Mouse (Mus musculus) heart, embryonic 12.5 days (tissue): Measurements from ENCODE around the gene Igfbpl1. TPM values are rescaled to one million over a fixed set of nuclear protein-coding genes. Genes with fewer than 3 reads are reported as not detected.

Experiments used
- ATAC-seq: fragments of 200-750 bp; cut with Nextera tagmentation; 2 replicates; pipeline ENCODE4 v1.8.0; 2017; ENCODE audit warnings: moderate TSS enrichment, moderate library complexity; ENCODE audit not compliant: insufficient number of reproducible peaks, low FRiP score
- H3K27ac ChIP-seq: fragments of 300-500 bp; sonication (generic); 2 replicates; pipeline ENCODE4 v1.5.1; 2016; ENCODE audit warnings: mild to moderate bottlenecking, moderate library complexity; ENCODE audit not compliant: poor library complexity, severe bottlenecking
- H3K27me3 ChIP-seq: fragments of 300-500 bp; sonication (generic); replicated peaks from 2 replicates; pipeline ENCODE4 v1.6.1; 2016; ENCODE audit warnings: mild to moderate bottlenecking, moderate library complexity
- H3K36me3 ChIP-seq: fragments of 300-500 bp; sonication (generic); 2 replicates; pipeline ENCODE4 v1.6.1; 2016; ENCODE audit warnings: mild to moderate bottlenecking, moderate library complexity
- H3K4me1 ChIP-seq: fragments of 300-500 bp; sonication (generic); replicated peaks from 2 replicates; pipeline ENCODE4 v1.6.1; 2016; ENCODE audit warnings: mild to moderate bottlenecking
- H3K4me2 ChIP-seq: fragments of 300-500 bp; sonication (generic); 2 replicates; pipeline ENCODE4 v1.6.1; 2016; ENCODE audit warnings: mild to moderate bottlenecking, moderate library complexity
- H3K4me3 ChIP-seq: fragments of 300-500 bp; sonication (generic); 2 replicates; pipeline ENCODE4 v1.5.1; 2016; ENCODE audit warnings: mild to moderate bottlenecking
- H3K9ac ChIP-seq: fragments of 300-500 bp; sonication (generic); 2 replicates; pipeline ENCODE4 v1.6.1; 2016; ENCODE audit warnings: mild to moderate bottlenecking, moderate library complexity
- H3K9me3 ChIP-seq: fragments of 300-500 bp; sonication (generic); replicated peaks from 2 replicates; pipeline ENCODE4 v1.6.1; 2016; ENCODE audit warnings: mild to moderate bottlenecking, moderate library complexity
- WGBS: fragments of 180-500 bp; shearing (Covaris S2); methylation state at CpG from one replicate; pipeline ENCODE4 v1.1.7; 2016; 5-methylcytosine and 5-hydroxymethylcytosine counted together
- polyA plus RNA-seq: library from polyadenylated mRNA; unstranded; fragments of >200 nt; fragmentation: Nextera tagmentation; extraction: Ambion mirVana; gene quantifications from 2 replicates; pipeline ENCODE4 v1.2.1, GENCODE M21; 2016

The Igfbpl1 gene
- polyA plus RNA-seq, 1 experiment from 2014 or later, result 6.1 TPM

DNA sequence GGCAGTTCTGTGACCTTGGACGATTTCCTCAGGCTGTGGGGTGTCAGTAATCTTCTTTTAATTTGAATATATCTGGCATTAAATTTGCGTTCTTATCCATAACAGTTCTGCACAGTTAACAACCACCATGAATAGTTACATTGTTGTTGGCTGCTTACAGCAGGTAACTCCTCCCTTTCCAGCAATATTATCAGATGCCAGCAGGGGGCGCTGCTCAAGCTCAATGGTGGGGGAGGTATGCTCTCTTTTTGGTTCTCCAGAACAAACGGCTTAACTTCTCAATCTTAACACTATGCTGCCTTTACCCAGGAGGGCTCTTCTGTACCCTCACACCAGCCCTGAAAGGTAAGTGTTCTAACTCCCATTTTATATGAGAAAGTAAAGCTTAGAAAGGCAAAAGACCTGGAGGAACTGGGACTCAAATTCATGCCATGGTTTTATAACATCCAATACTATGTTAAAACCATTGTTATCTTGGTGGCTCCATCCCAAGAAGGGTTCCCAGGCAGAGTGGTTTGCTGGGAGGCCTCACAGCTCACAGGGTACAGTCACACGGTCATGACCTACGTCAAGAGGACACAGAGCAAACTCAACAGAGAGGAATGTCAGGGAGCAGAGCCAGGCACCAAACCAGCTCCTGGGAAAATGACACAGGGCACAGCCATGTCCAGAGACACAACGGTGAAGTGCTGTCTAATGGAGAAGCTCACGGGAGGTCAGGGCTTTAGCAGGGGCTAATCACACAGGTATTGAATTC lies 6.5 kb downstream of the Igfbpl1 start:
- ATAC-seq, result no peak; the same call in 1 of the 2 replicates
- Histone ChIP-seq H3K4me1 (peaks cover 67% of the 10 kb centered on the region), H3K36me3 (no peaks in the 10 kb centered on the region), H3K27me3 (peaks cover 30% of the 10 kb centered on the region), H3K4me2 (peak overlapping the region; percentile 60), H3K27ac (peak overlapping the region; percentile 90), H3K9me3 (no peaks in the 10 kb centered on the region), H3K4me3 (no peak overlapping the region), H3K9ac (no peak overlapping the region)
- WGBS, result 15% methylated on average over 8 of the region's 8 CpGs

DNA sequence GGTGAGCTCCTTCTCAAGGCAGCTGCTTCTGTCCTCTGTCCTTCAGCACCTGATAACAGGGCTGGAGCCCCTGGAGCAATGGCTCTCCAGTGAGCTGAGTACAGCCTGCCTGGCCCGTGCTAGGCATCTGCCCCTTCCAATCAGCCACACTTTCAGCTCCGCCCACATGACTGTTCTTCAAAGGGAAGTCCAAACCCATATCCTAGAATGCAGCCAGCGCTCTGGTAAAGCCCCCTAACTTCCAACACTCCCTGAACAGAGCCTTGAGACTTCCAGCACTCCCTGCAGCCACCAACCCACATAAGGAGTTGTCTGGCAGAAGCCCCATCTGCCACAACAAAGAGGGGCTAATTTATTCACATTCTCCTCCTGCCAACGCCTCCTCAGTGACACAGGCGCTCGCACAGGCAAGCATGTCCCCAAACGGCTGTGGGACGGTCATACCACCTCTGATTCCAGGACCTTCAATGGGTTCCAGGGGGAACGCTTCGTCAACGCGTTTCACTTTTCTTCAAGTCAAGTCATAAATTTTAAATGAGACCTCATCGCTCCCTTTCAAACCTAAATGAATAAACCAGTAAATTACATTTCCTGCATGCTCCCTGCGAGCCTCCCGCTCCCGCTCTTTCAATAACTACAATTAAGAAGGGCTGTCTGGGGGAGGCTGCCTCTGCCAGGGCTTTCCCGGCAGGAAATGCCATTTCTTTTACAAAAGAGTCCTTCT lies 7.4 kb downstream of the Igfbpl1 start:
- Histone ChIP-seq H3K9ac (no peak overlapping the region; the same call in 1 of the 2 replicates), H3K27me3 (peaks cover 22% of the 10 kb centered on the region), H3K4me1 (peaks cover 59% of the 10 kb centered on the region), H3K36me3 (0 out of 2 replicates have a peak, but pooled peaks cover 3% of the 10 kb centered on the region), H3K27ac (peak overlapping the region; percentile 90), H3K4me2 (peak overlapping the region; percentile 60), H3K4me3 (peak overlapping the region; percentile 17; the same call in 1 of the 2 replicates), H3K9me3 (no peaks in the 10 kb centered on the region)
- peak; percentile 86 for ATAC-seq
- 1% methylated on average over 17 of the region's 17 CpGs for WGBS

DNA sequence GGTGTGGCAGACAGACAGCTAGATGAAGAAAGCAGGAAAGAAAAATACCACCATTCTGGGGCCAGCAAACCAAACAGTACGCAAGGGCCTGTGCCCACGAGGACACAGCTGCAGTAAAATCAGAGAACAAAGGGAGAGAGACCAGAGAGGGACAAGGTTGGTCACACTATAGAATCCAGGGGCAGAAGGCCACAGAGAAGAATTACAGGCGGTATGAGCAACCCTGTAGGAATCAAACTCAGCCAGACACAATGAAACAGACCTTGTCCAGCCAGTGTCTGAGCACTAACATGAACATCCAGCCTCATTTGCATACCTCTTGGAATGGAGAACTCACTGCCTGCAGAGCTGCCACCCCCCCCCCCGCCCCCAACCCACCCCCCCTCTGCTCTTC lies 7.9 kb downstream of the Igfbpl1 start:
- no peak; the same call in 1 of the 2 replicates for ATAC-seq
- H3K36me3 ChIP-seq, result 0 out of 2 replicates have a peak, but pooled peaks cover 3% of the 10 kb centered on the region
- H3K27ac ChIP-seq, result peak overlapping the region; percentile 90
- H3K4me1 ChIP-seq, result peaks cover 53% of the 10 kb centered on the region
- 9% methylated on average over 4 of the region's 4 CpGs for WGBS
- H3K27me3 ChIP-seq, result peaks cover 19% of the 10 kb centered on the region
- H3K4me2 ChIP-seq, result peak overlapping the region; percentile 60
- H3K4me3 ChIP-seq, result no peak overlapping the region
- 0 out of 2 replicates have a peak overlapping the region, but pooled peaks have one; percentile 11 for H3K9ac ChIP-seq
- H3K9me3 ChIP-seq, result no peaks in the 10 kb centered on the region

DNA sequence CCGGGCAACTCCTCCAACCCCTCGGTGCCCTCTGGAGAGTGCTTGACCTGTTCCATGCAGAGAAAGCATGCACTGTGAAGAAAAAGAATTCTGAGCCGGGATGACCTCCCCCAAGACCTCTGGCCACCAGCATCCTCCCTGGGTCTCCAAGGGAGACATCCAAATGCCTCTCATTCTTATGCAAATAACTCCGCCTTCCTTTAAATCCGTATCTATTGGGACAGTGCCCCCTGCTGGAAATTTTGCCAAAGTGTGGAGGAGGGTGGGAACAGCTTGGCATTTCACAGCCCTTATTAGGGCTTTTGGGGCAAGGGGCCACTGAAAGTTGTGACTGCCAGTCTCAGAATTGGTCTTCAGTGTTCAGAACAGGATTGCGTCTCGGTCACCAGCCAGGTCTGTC lies 11.2 kb downstream of the Igfbpl1 start:
- H3K4me2 ChIP-seq, result no peak overlapping the region
- no peak overlapping the region for H3K9ac ChIP-seq
- 35% methylated on average over 7 of the region's 7 CpGs for WGBS
- peaks cover 18% of the 10 kb centered on the region for H3K27me3 ChIP-seq
- no peak for ATAC-seq
- no peak overlapping the region for H3K27ac ChIP-seq
- H3K36me3 ChIP-seq, result 0 out of 2 replicates have a peak, but pooled peaks cover 3% of the 10 kb centered on the region
- no peaks in the 10 kb centered on the region for H3K9me3 ChIP-seq
- peaks cover 26% of the 10 kb centered on the region for H3K4me1 ChIP-seq
- no peak overlapping the region for H3K4me3 ChIP-seq

DNA sequence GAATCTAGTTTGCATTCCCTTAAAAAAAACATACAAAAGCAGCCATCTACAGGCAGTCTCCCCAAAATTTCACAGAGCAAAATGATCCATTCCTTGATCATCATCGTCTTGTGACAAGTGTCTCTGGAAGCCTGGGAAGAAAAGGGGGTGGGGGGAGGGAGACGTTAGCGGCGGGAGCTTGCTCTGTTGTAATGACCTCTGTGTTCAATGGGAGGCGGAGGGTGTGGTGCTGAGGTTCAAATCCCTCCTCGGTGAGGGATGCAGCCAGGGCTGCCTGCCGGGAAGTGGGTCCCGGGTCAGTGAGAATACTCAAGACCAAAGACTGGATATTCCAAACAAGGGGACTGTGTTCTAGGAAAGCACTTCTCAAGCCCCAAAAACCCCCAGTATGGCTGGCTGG lies 15.5 kb downstream of the Igfbpl1 start:
- ATAC-seq, result no peak
- 28% methylated on average over 8 of the region's 8 CpGs for WGBS

DNA sequence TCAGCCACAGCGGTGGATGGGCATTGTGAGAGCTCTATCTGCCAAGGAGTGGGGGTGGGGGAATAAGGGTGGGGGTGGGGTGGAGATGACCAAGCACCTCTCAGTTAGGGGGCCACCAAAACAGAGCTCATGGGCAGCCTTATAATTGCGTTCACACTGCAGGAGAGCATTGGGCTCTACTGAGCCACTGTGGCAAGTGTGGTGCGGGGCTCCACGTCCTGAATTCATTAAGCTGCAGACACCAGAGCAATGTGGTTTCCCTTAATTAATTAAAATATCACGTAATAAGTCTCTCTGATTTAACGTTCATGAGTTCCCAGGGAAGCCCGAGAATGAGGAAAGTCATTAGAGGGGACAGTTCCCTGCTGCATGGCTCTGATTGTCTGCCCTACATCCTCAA lies 18.7 kb downstream of the Igfbpl1 start:
- Histone ChIP-seq H3K27ac (no peak overlapping the region), H3K4me1 (no peaks in the 10 kb centered on the region), H3K27me3 (peaks cover 25% of the 10 kb centered on the region), H3K9me3 (no peaks in the 10 kb centered on the region), H3K4me2 (no peak overlapping the region), H3K9ac (no peak overlapping the region), H3K4me3 (no peak overlapping the region), H3K36me3 (peaks cover 17% of the 10 kb centered on the region)
- 42% methylated on average over 7 of the region's 7 CpGs for WGBS
- ATAC-seq, result no peak

More for the DNA sequence above, 15.5 kb downstream of the Igfbpl1 start:
- Histone ChIP-seq H3K27me3 (peaks cover 35% of the 10 kb centered on the region), H3K4me2 (no peak overlapping the region), H3K9ac (no peak overlapping the region), H3K4me3 (no peak overlapping the region), H3K4me1 (no peaks in the 10 kb centered on the region; the same call in 1 of the 2 replicates), H3K36me3 (0 out of 2 replicates have a peak, but pooled peaks cover 3% of the 10 kb centered on the region), H3K9me3 (no peaks in the 10 kb centered on the region), H3K27ac (no peak overlapping the region)

DNA sequence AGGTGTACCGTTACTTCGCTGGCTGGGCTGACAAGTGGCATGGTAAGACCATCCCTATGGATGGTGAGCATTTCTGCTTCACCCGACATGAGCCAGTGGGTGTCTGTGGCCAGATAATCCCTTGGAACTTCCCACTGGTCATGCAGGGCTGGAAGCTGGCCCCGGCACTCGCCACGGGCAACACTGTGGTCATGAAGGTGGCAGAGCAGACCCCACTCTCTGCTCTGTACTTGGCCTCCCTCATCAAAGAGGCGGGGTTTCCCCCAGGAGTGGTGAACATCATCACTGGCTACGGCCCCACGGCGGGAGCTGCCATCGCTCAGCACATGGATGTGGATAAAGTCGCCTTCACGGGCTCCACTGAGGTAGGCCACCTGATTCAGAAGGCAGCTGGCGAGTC lies 23.8 kb downstream of the Igfbpl1 start:
- no peak overlapping the region for H3K9ac ChIP-seq
- no peak overlapping the region for H3K4me3 ChIP-seq
- H3K9me3 ChIP-seq, result no peaks in the 10 kb centered on the region
- no peak overlapping the region for H3K4me2 ChIP-seq
- H3K27me3 ChIP-seq, result peaks cover 11% of the 10 kb centered on the region
- H3K36me3 ChIP-seq, result peaks cover 25% of the 10 kb centered on the region
- ATAC-seq, result no peak
- no peak overlapping the region for H3K27ac ChIP-seq
- WGBS, result 90% methylated on average over 14 of the region's 14 CpGs
- peaks cover 24% of the 10 kb centered on the region for H3K4me1 ChIP-seq

DNA sequence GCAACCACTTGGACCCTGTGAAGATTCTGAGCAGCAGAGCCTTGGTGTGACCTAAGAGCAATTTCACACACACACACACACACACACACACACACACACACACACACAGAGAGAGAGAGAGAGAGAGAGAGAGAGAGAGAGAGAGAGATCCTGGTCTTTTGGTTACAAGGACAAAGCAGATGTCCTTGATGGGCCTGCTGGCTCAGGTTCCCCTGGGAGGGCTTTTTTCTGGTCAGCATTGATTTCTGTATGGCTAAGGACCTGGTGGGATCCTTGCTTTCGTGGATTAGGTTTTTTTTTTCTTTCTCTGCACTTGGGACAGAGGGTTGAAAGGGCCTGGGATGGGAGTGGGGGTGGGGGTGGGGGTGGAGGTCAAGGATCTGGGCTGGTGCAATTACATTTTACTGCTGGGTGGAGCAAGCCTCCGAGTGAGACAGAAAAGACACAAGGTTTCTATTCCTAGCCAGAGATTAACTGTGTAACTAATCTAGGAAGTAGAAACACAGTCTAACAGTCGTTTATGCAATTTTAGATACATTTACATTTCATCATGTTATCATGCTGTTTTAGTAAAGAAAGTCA lies 26.7 kb downstream of the Igfbpl1 start:
- Histone ChIP-seq H3K9ac (no peak overlapping the region), H3K4me1 (peaks cover 44% of the 10 kb centered on the region), H3K9me3 (no peaks in the 10 kb centered on the region), H3K4me3 (no peak overlapping the region), H3K36me3 (peaks cover 21% of the 10 kb centered on the region), H3K4me2 (peak overlapping the region; percentile 76), H3K27me3 (no peaks in the 10 kb centered on the region), H3K27ac (peak overlapping the region; percentile 63)
- no peak for ATAC-seq
- WGBS, result 27% methylated on average over 3 of the region's 3 CpGs

DNA sequence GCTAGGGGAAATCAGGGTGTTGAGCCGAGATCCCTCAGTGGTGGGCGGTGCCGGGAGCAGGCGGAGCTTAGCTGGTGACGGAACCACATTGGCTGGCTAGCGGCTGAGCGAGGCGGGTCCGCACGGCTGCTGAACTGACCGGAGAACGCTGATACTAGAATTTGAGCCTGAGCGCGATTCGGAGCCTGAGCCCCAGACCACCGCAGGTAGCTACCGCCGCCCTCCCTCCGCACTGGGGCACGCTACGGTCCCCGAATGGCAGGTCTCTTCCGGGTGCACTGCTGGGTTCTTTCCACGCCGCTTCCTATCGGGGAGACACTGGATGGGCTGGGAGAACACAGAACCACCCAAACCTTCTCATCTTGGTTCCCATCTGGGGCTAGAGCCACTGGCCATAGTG lies 27.8 kb downstream of the Igfbpl1 start, which contains the start of gene Aldh1b1:
Gene Aldh1b1 (plus strand): TSS at position 59 of the 400 bp plus-strand sequence.
- Histone ChIP-seq H3K36me3 (peaks cover 17% of the 10 kb centered on the region), H3K9ac (peak within 1 kb of the TSS; percentile 68), H3K4me3 (peak within 1 kb of the TSS; percentile 54), H3K9me3 (no peaks in the 10 kb centered on the region), H3K4me1 (peaks cover 44% of the 10 kb centered on the region), H3K4me2 (peak within 1 kb of the TSS; percentile 76), H3K27ac (peak within 1 kb of the TSS; percentile 63), H3K27me3 (0 out of 2 replicates have a peak, but pooled peaks cover 2% of the 10 kb centered on the region)
- WGBS, result under 1% methylated on average over 26 of the region's 26 CpGs
- ATAC-seq, result peak; percentile 63; the same call in 1 of the 2 replicates

DNA sequence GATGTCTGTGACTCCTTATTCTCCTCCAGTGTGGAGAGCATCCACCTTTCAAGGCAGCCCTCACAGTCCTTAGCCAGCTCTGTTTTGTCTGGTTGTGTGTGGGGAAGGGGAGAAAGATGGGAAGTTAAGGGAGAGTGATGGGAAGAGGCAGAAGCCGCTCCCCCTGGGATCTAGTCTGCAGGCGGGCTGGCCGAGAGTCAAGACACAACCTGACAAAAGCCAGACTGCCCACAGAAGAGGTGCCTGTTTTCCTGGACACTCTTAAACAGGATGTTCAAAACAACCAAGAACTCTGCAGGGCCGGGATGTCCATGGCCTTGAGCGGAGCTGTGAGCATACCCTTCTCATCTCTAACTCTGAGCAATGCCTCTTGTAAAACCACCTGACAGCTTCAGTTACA lies 30.0 kb downstream of the Igfbpl1 start:
- H3K27me3 ChIP-seq, result peaks cover 12% of the 10 kb centered on the region
- H3K9ac ChIP-seq, result no peak overlapping the region
- 13% methylated on average over 5 of the region's 5 CpGs for WGBS
- ATAC-seq, result peak; percentile 41; the same call in 1 of the 2 replicates
- no peak overlapping the region for H3K4me2 ChIP-seq
- H3K27ac ChIP-seq, result no peak overlapping the region
- H3K9me3 ChIP-seq, result no peaks in the 10 kb centered on the region
- H3K36me3 ChIP-seq, result no peaks in the 10 kb centered on the region
- no peak overlapping the region for H3K4me3 ChIP-seq
- H3K4me1 ChIP-seq, result peaks cover 44% of the 10 kb centered on the region
